Mouse (Mus musculus) testis, postnatal 14 days (tissue): ENCODE results near the gene Rad51b.
"Not testable (repeated sequence)": the region's sequence is repeated elsewhere in the genome, so short reads cannot be mapped to it uniquely, and the experiment has no call there.

ENCODE experiments used
- DNase-seq: peaks from one replicate; pipeline ENCODE4 v3.0.0; 2021; ENCODE audit warnings: low spot score

Rad51b gene

DNA sequence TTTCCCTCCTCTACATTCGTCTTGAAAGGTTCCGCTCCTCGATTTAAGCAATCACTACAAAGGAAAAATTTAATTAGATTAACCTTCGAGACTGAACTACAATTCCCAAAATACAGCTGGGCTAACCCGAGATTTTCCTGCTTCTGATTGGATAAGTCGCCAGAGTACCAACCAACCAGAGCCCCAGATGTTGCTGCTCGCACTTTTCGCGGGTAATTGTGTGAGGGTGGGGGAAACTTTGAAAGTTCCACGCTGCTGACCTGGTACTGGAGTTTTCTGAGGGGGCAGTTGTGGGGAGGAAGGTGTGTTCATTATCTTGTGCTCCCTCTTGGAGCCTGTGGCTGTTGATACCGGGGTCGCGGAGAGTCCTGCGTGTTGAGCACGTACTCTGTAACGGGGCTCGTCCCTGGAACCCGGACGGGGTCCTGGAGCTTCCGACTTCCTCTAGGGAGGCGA is at the start of gene Rad51b:
Gene Rad51b, plus strand, starts transcription at position 162 of the 456 bp plus-strand sequence.
- DNase-seq: peak; percentile 86

GRCm38 (mm10) chr12:79248110-79248509 is 49.0 kb upstream of the Rad51b start:
- DNase-seq: no peak

DNA sequence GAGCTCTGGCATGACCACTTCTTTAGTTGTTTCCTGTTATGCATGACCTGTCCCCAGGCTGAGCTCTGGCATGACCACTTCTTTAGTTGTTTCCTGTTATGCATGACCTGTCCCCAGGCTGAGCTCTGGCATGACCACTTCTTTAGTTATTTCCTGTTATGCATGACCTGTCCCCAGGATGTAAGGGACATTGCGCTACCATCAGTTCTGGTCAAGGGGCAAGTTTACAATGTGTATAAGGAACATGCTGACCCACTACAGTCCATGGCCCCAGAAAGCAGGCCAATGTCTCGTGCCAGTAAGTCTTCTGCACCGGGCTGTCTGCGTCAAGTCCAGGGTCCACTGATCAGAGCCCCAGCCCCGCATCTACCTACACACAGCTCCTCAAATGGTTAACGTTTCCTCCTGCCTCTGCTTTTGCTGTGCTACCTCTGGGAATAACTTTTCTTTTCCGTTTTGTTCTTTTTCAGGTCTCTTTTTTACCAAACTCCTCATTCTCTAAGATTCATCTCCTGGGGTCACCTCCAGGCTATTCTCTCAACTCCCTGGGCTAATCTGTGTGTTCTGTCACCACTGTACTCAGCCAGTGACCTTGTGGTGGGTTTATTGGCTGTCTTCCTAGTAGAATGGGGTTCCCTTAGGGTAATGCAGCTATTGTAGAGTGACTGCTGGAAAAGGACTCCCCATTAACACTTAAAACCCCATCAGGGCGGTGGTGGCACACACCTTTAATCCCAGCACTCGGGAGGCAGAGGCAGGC is 43.6 kb upstream of the Rad51b start:
- DNase-seq: no peak

DNA sequence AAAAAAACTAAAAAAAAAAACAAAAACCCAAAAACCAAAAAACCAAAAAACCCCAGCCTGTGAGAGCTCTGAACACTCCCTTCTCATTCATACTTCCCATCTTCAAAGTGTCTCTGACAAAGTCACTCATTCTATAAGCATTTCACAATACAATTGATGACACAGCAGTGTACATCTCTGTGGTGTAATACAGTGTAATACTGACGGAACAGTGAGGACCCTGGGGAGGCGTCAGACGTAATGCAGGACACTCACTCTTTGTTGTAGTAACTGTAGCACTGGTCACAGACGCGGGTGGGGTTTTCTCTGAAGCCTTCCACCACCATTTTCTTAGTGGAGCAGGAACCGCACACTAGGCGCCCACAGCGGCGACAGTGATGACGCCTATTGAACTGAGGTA is 42.1 kb upstream of the Rad51b start:
- DNase-seq: no peak

DNA sequence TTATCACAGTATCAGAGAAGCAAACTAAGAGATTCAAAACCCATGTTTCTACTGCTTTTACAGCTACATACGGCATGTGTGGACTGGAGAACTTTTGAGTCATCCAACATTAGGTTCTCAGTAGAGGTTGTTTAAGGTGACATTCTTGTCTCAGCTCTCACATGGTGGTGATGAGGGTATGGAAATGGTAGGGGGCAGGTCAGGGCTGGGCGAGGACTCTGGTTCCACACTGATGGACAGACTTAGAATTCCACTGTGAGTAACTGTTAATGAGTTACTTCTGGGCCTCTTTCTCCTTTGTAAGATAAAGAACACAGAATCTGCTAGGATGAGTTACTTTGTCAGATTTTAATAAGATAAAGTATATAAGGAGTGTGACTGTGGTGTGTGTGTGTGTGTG is 36.9 kb upstream of the Rad51b start:
- DNase-seq: no peak

DNA sequence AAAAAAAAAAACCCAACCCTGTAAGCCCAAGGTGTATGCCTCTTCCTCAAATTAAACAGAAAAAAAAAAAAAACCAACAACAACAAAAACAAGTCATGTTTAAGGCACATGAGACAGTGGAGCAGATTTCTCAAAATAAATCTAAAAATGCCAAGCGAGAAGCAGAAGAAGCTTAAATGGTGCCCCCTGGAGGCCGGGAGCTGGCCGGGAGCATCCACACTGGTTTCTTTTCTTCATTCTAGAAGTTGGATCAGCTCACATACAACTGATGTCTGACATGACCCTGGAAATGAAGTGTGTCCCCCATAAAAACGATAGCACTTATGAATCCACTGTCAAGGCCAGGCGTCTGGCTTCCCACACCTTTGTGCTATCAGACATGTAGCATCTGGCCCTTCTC is 36.0 kb upstream of the Rad51b start:
- DNase-seq: no peak

GRCm38 (mm10) chr12:79272604-79273003 is 24.5 kb upstream of the Rad51b start:
- no peak for DNase-seq

GRCm38 (mm10) chr12:79279513-79280115 is 17.5 kb upstream of the Rad51b start:
- no peak for DNase-seq

- DNase-seq: no peak
Measured at GRCm38 (mm10) chr12:79282595-79282994, 14.5 kb upstream of the Rad51b start.

DNA sequence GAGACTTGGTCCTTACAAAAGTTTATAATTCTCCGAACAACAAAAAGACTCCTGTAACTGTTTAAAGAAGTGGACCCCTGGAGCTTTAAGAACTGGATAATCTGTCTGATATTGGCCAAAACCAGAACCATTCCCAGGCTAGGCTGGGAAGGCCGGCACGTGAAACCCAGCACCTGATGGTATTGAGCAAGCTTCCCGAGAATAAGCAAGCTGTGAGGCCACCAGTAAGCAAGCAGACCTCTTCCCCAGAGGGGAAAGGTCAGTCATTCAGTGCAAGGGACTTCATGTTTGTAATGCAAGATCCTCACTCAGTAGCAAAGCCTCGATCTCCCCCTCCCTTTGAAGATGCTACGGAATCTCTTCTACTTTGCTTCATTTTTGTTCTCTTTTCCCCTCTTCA is 4.2 kb upstream of the Rad51b start:
- no peak for DNase-seq

DNA sequence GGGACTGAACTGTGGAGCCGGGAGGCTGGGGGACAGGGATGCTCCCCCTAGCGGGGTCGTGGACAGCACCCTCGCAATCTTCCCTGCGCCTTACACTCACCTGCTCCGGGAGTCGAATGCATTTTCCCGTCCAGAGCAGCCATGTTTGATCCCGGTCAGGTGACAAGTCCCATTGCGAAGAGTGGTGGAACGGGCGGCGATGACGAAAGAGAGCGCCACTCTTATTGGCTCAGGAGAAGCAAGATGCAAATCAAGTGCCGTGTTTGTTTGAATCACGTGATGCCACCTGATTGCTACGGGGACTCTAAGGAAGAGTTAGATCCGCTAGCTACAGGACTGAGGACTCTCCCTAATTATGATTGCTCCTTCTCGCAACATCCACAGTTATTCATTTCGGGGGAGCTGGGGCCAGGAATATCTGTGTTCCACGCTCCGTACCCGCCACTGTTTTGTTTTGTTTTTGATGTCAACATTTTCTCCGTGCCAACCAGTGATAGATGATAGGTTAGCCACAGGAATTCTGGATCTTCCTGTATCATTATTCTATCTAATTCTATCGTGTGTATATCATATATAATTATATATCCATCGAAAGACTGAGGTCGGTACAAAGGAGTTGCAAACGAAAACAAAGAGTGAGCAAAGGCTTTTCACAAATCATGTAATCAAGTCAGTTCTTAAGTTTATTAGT is 811 bp upstream of the Rad51b start, which contains the start of gene Zfyve26:
Gene Zfyve26, minus strand, starts transcription at position 179 of the 691 bp plus-strand sequence.
- DNase-seq: peak; percentile 97

- DNase-seq: no peak
Measured at GRCm38 (mm10) chr12:79297884-79298636, 978 bp downstream of the Rad51b start.

DNA sequence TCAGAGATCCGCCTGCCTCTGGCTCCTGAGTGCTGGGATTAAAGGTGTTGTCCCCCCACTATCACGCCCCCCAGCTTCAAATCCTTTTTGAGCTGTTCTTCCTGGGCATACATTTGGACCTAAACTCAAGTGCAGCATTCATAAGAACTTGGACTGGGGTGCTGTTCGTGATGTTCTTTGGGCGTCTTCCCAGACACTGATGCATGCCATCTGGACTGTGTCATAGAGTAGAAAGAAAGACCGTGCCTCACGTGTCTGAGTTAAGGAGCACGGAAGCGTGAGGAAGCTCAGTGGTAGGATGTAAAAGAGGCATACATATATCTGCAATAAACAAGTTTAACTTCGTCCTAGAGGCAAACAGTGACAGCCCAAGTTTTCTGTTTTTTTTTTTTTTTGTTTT is 4.7 kb downstream of the Rad51b start:
- DNase-seq: no peak

GRCm38 (mm10) chr12:79305131-79305530 is 8.0 kb downstream of the Rad51b start:
- no peak for DNase-seq

DNA sequence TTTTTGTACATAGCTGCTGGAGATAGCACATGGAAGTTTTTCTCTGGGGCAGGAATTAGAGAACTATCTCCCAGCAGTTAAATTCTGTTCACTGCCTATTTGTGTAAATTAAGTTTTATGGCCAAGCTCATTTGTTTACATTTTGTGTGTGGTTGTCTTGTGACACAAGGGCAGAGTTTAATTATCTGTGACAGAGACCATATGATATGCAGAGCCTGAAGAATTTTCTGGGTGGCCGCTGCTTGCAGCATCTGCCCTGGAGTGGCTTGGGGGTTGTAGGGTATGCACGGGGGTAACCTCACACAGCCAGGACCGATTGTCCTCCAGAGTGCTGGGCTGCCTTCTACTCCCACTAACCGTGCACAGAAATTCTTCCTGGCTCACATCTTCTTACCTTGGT is 8.9 kb downstream of the Rad51b start:
- DNase-seq: no peak

DNA sequence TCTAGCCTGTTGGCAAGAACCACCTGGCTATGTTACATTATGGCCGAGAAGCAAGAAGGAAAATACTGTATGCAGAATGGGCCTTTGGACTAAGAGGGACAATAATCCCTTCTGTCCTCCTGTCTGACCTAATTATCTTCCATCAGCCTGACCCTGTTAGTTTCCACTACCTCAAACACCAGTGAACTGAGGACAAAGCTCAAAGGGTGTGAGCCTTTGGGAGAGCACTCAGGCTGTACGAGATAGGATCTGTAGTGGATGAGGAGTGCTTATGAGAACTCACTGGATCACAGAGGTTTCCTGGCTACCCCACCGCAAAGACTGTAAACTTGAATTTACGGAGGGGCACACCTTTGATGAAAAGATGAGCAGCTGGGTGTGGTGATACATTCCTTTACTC is 16.6 kb downstream of the Rad51b start:
- no peak for DNase-seq

- DNase-seq: no peak
Measured at GRCm38 (mm10) chr12:79317339-79317738, 20.3 kb downstream of the Rad51b start.

- no peak for DNase-seq
Measured at GRCm38 (mm10) chr12:79320895-79321294, 23.8 kb downstream of the Rad51b start.

- DNase-seq: not testable (repeated sequence)
Measured at GRCm38 (mm10) chr12:79322539-79322938, 25.5 kb downstream of the Rad51b start.

DNA sequence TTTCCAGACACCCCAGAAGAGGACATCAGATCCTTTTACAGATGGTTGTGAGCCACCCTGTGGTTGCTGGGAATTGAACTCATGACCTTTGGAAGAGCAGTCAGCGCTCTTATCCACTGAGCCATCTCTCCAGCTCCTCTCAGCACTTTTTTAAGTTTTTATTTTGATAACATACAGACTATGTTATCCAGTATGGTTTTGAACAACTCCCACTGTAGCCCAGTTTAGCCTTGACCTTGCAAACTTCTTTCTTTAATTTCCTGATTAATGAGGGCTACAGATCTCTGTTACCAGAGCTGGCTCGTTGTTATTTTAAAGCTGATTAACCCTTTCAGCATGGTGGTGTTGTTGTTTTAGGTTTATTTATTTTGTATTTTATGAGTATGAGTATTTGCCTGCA is 29.2 kb downstream of the Rad51b start:
- no peak for DNase-seq

- no peak for DNase-seq
Measured at GRCm38 (mm10) chr12:79326745-79327144, 29.7 kb downstream of the Rad51b start.

DNA sequence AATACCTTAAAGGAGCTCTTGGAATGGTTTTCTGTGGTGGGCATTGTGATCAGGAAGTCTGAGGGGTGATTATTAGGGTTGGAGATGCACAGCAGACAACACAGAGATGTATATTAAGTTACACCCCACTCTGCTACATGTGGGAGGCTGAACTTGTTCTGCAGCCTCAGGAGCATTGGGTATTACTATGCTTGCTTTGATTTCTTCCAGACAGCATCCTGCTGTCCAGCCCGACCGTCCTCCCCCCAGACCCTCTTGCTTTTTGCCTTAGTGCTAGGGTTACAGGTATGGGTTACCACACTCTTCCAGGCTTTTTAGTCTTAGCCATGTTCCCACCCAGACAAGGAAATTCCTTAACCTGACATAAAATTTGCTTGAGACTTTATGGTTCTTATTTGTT is 30.8 kb downstream of the Rad51b start:
- no peak for DNase-seq
